Mouse (Mus musculus) testis, adult 2 months (tissue): ENCODE measurements at regions not wholly inside any gene's neighbourhood (a gene's known extent, or its start where the extent isn't known, plus 50 kb on each side); places are given as distances from the start of the nearest gene placed in this dataset.

Experiments
- H3K27ac ChIP-seq: fragments of 200-500 bp; 2 replicates; pipeline ENCODE4 v1.5.1; 2012; ENCODE audit warnings: low read depth, low read length; ENCODE audit not compliant: control insufficient read depth, insufficient read depth
- H3K27me3 ChIP-seq: fragments of 200-500 bp; 2 replicates; pipeline ENCODE4 v1.6.1; 2012; ENCODE audit warnings: mild to moderate bottlenecking, low read length, moderate library complexity; ENCODE audit not compliant: control insufficient read depth, insufficient read depth
- H3K36me3 ChIP-seq: fragments of 200-500 bp; 2 replicates; pipeline ENCODE4 v1.6.1; 2012; ENCODE audit warnings: mild to moderate bottlenecking, low read length; ENCODE audit not compliant: control insufficient read depth, insufficient read depth
- H3K4me1 ChIP-seq: fragments of 200-500 bp; 2 replicates; pipeline ENCODE4 v1.6.1; 2012; ENCODE audit warnings: low read length; ENCODE audit not compliant: control insufficient read depth, insufficient read depth
- H3K4me3 ChIP-seq: fragments of 200-500 bp; 2 replicates; pipeline ENCODE4 v1.5.1; 2012; ENCODE audit warnings: low read depth, mild to moderate bottlenecking, low read length, moderate library complexity, mixed read lengths; ENCODE audit not compliant: control insufficient read depth
- CTCF ChIP-seq: fragments of 200-500 bp; IDR thresholded peaks from 2 replicates; pipeline ENCODE4 v1.5.1; 2012; ENCODE audit warnings: low read depth, mild to moderate bottlenecking, inconsistent platforms, low read length, moderate library complexity; ENCODE audit not compliant: control insufficient read depth, insufficient read depth, insufficient replicate concordance
- POLR2A ChIP-seq: fragments of 200-500 bp; IDR thresholded peaks from 2 replicates; pipeline ENCODE4 v1.6.1; 2012; ENCODE audit warnings: low read depth, mild to moderate bottlenecking, inconsistent platforms, low read length, moderate library complexity; ENCODE audit not compliant: control insufficient read depth

DNA sequence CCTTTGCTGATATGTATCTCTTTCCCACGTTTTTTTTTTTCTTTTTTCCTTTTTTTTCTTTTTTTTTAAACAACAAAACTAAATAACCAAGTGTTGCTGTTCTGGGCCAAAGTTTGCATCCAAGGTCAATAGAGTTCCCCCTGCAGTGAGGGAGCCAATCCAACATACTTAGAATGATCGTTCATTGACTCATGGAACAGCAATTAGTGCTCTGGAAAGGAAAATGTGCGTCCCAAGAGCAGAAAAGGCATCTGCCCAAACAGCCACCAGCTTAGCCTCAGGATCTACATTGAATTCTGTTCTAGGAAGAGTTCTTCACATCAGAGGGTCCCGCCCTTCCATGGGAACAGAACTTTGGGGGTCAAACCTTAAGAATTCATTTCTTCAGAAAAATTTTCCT, 179.0 kb downstream of the Map2k4 start:
- no peak overlapping the region for H3K4me3 ChIP-seq
- no peaks in the 10 kb centered on the region for H3K27me3 ChIP-seq

DNA sequence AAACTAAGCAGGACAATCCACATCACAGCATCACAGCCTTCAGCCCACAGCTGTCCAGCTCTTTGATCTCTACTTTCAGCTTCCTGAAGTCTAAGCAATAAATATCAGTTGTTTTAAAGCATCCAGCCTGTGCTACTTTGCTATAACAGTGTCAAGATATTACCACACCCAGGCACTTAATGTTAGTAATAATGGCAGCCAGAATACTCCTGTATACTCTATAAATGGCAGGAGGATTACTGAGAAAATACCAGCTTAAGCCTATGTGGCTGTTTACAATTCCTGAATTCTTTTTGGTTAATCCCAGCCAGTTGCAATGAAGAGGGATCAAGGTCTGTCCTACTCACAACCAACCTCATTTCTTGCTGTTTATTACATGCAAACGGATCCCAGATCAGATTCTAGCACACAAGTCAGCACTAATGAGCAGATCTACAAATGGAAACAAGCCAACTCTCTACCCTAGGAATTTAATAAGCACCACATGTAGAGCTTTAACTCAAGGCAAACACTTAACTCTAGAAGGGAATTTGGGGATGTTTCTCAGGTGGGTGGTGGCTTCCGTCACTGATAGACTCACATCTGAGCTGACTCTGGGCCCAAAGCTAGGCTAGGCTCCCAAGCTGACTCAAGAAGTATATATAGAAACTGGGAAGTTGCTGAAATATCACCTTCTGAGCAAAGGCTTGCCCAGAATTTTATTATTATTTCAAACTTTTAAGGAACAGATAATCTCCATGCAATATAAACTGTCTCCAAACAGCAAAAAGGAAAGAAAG, 190.6 kb downstream of the Map2k4 start:
- no peak for TF ChIP-seq CTCF
- no peak for TF ChIP-seq POLR2A
- H3K4me3 ChIP-seq = no peak overlapping the region
- no peaks in the 10 kb centered on the region for H3K27me3 ChIP-seq
- H3K4me1 ChIP-seq = no peaks in the 10 kb centered on the region
- H3K27ac ChIP-seq = no peak overlapping the region
- H3K36me3 ChIP-seq = no peaks in the 10 kb centered on the region

More for the DNA sequence above, 179.0 kb downstream of the Map2k4 start:
- H3K4me1 ChIP-seq = no peaks in the 10 kb centered on the region
- H3K27ac ChIP-seq = no peak overlapping the region
- no peaks in the 10 kb centered on the region for H3K36me3 ChIP-seq
- TF ChIP-seq CTCF = no peak

DNA sequence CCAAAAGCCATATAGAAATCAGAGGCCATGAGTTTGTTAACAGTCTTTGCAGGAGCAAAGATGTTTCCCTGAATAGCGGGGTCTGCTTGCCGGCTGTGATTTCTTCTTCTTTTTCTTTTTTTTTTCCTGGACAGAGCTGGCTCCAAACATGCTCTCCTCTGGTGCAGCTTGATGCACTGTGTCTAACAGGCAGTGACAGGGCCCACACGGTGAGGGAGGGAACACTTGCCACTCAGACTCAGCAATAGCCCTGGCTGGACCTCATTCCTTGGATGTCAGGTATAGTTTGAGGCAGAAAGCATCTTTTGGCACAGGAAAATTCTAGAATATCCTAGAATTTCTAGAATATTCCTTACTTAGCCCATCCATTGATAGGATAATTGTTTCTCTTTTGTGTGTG, 199.6 kb downstream of the Map2k4 start:
- no peaks in the 10 kb centered on the region for H3K4me1 ChIP-seq
- H3K36me3 ChIP-seq = no peaks in the 10 kb centered on the region
- no peak overlapping the region for H3K27ac ChIP-seq
- no peak overlapping the region for H3K4me3 ChIP-seq
- H3K27me3 ChIP-seq = no peaks in the 10 kb centered on the region
- no peak for TF ChIP-seq CTCF
- TF ChIP-seq POLR2A = no peak

DNA sequence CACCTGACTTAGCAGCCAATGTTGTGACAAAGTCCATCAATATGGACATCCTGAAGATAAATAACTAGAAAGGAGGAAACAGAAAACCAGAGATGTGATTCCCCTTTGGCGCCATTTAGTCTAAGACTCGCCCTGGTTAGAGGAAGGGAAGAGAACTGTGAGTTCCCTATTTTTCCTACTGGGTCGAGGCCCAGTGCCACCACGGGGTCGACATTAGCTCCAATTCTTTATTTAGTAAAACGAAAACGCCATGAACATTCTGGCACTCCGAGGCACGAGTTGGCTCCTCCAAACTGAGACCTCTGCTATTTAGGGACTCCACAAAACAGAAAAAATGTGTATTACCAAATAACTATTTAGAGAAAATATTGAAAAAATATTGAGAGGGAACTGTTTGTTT, 220.3 kb downstream of the Map2k4 start:
- Histone ChIP-seq H3K36me3 (no peaks in the 10 kb centered on the region), H3K27ac (no peak overlapping the region), H3K4me1 (no peaks in the 10 kb centered on the region), H3K4me3 (no peak overlapping the region), H3K27me3 (no peaks in the 10 kb centered on the region)
- no peak for TF ChIP-seq CTCF
- TF ChIP-seq POLR2A = no peak

DNA sequence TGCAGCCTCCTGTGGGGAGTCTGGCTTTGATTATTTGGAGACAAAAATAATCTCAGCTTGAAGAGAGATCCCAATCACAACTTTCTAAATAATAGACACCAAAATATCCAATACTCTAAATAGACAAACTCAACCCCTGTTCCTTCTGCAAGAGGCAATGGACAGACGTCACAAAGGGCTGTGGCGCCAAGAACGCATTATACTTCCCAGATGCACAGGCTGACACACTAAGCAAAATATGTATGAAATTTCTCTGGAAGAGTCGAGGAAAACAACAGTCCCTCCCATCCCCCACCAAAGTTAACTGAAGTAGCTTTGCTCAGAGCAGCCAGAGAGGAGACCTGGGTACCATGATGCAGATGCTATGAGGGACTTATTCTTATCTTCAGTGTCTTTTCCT, 229.9 kb downstream of the Map2k4 start:
- H3K36me3 ChIP-seq = no peaks in the 10 kb centered on the region
- no peaks in the 10 kb centered on the region for H3K27me3 ChIP-seq
- H3K27ac ChIP-seq = no peak overlapping the region
- H3K4me1 ChIP-seq = no peaks in the 10 kb centered on the region
- no peak overlapping the region for H3K4me3 ChIP-seq
- TF ChIP-seq CTCF (no peak), POLR2A (no peak)

DNA sequence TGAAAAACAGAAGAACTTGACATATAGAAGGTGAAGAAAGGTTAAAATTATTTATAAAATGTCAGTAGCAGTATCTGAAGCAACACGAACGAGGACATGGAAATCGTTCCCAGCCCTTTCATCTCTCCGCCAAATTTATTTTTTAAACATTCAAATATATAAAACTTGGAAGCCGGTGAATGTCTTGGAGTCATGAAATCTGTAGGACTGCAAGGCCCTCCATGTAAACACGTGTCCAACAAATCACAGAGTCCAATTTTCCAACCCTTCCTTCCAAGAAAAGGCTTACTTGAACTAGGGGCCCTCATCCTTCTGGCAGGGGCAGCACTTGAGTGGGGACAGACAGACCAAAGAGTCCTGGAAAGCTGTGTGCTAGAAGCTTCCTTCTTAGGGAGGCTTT, 237.0 kb downstream of the Map2k4 start:
- TF ChIP-seq CTCF (no peak), POLR2A (no peak)
- H3K4me1 ChIP-seq = no peaks in the 10 kb centered on the region
- H3K4me3 ChIP-seq = no peak overlapping the region
- H3K27me3 ChIP-seq = no peaks in the 10 kb centered on the region
- no peak overlapping the region for H3K27ac ChIP-seq
- H3K36me3 ChIP-seq = no peaks in the 10 kb centered on the region

DNA sequence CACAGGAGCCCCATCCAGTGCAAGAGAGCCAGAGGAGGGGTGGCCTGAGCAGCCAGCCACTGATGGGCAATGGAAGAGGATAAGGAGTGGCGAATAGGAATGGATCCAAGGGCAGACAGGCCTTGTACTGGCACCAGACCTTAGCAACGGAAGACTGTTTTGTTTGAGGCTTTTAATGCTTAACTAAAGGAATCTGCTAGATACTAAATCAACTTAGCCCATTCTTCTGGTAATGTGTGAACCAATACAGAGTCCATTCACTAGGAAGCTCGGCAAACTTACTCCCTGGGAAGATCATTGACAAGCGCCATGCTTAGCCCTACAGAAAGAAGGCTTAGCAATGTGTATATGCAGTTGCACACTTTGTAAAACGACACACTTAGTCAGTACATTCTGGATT, 243.8 kb downstream of the Map2k4 start:
- Histone ChIP-seq H3K27me3 (no peaks in the 10 kb centered on the region), H3K36me3 (no peaks in the 10 kb centered on the region), H3K4me3 (no peak overlapping the region), H3K4me1 (no peaks in the 10 kb centered on the region), H3K27ac (no peak overlapping the region)
- TF ChIP-seq POLR2A (no peak), CTCF (no peak)

DNA sequence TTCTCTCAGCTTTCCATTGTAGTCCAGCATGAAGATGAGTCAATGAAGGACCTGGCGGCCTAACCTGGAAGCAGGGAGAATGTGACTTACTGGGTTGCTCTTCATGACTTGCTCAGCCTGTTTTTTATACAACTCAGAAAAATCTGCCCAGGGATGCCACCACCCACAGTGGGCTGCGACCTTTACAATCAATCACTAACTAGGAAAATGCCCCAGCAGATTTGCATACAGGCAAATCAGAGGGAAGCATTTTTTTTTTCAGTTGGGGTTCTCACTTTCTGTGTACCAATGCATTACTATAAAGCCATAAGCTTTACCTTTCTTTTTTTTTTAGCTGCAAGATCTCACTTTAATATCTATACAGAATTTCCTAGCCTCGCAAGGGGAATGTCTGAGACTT, 244.5 kb downstream of the Map2k4 start:
- H3K27ac ChIP-seq = no peak overlapping the region
- no peaks in the 10 kb centered on the region for H3K4me1 ChIP-seq
- H3K36me3 ChIP-seq = no peaks in the 10 kb centered on the region
- H3K4me3 ChIP-seq = no peak overlapping the region
- H3K27me3 ChIP-seq = no peaks in the 10 kb centered on the region
- TF ChIP-seq POLR2A = no peak
- no peak for TF ChIP-seq CTCF
